Mouse (Mus musculus) kidney, adult 2 months (tissue): ENCODE measurements at regions not wholly inside any gene's neighbourhood (a gene's known extent, or its start where the extent isn't known, plus 50 kb on each side); places are given as distances from the start of the nearest gene placed in this dataset.

ENCODE experiments used
- CTCF ChIP-seq: fragments of 200-500 bp; conservative IDR thresholded peaks from 2 replicates; pipeline ENCODE4 v1.5.1; 2011; ENCODE audit warnings: low read depth, mild to moderate bottlenecking, control low read depth, low read length, moderate library complexity, mixed read lengths; ENCODE audit not compliant: insufficient read depth, insufficient read length
- POLR2A ChIP-seq: fragments of 200-500 bp; IDR thresholded peaks from one replicate; pipeline ENCODE4 v1.6.1; 2011; ENCODE audit warnings: low read depth, low read length, control low read depth

GRCm38 (mm10) chr12:94488721-94489120, 1203.3 kb upstream of the Flrt2 start:
- TF ChIP-seq CTCF: no peak
- TF ChIP-seq POLR2A: no peak
